9 mouse cellular contexts compared by ENCODE assay signal in the genomic region with DNA sequence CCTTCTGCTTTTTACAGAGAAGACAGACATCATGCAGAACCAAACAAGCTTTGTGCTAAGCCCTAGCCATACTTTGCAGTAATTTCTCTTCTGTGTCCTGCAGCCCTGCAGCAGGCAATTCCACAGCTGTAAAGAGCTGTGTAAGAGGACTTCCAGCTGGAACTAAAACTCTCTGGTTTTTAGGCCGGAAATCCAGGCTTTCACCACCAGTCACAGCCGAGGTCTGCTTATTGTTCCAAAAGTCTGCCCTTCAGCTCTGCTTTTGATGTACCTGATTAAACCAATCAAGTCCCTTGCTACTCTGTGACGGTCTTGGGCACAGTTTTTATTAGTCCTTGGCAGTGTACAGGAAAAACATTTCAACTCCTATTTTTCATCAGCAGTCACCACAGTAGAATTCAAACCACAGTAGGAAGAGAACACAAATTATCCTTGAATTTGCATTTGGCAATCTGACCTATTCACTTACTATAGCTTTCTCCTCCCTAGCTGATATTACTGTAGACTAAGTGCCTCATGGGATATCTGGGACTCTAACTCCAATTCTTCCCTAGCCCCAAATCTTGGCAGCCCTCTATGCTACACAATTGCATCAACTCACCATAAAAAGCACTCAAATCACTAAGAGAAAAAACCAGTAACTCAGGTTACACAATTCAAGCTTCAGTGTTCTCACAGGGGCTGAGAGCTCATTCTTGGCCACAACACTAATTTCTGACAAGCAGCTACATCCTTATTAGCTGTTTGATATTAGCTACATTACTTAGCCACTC. TPM values are rescaled to one million over a fixed set of nuclear protein-coding genes. Genes with fewer than 3 reads are reported as not detected.
A peak's percentile ranks its signal among the peaks of the same experiment; 100 is the strongest.
DNase-seq lines count a peak whose midpoint lies in the region; ATAC-seq lines count a peak whose summit lies in the region.
"Had no signal": no experiment of that assay in that cellular context is flagged by ENCODE, and none has a peak within 500 bp of the region (broad histone marks: within the 10 kb centered on the region; RNA-seq: fewer than 3 reads in every experiment).

No protein-coding gene starts in this region.

- DNase-seq in neural tube, embryonic 10.5 days (ENCODE audit: extremely low spot score, low spot score): no peak
- peak; percentile 83 for DNase-seq in forelimb bud, embryonic 11.5 days (ENCODE audit: low read depth, low spot score)
- peak; percentile 64 for DNase-seq in limb, embryonic 10.5 days (ENCODE audit: low spot score)
- no peak for DNase-seq in frontal cortex, postnatal 36 days (ENCODE audit: low spot score in 2 of 2)
- no peak for DNase-seq in gastrocnemius, postnatal 25 days
- DNase-seq: gastrocnemius, postnatal 10 days had no signal

- no peaks in the 10 kb centered on the region for H3K9me3 ChIP-seq in neural tube, embryonic 13.5 days
- H3K9me3 ChIP-seq in limb, embryonic 10.5 days (replicated peaks): no peaks in the 10 kb centered on the region
- no peaks in the 10 kb centered on the region for H3K9me3 ChIP-seq in stomach, embryonic 15.5 days
- H3K9me3 ChIP-seq in forebrain, embryonic 12.5 days: no peaks in the 10 kb centered on the region

- H3K4me3 ChIP-seq in neural tube, embryonic 13.5 days: no peak overlapping the region
- H3K4me3 ChIP-seq in limb, embryonic 10.5 days: peak overlapping the region; percentile 58
- no peak overlapping the region for H3K4me3 ChIP-seq in stomach, embryonic 15.5 days (replicated peaks)
- H3K4me3 ChIP-seq in forebrain, embryonic 12.5 days (replicated peaks): no peak overlapping the region

- no peak for ATAC-seq in neural tube, embryonic 13.5 days (ENCODE audit: low read depth)
- peak; percentile 40; the same call in 1 of the 2 replicates for ATAC-seq in stomach, embryonic 15.5 days (ENCODE audit: insufficient read depth, low FRiP score, low read depth)
- no peak for ATAC-seq in forebrain, embryonic 12.5 days (ENCODE audit: low FRiP score)

- WGBS in neural tube, embryonic 13.5 days: 40% methylated on average over 3 of the region's 3 CpGs
- WGBS in limb, embryonic 10.5 days: 11% methylated on average over 3 of the region's 3 CpGs
- 14% methylated on average over 3 of the region's 3 CpGs for WGBS in stomach, embryonic 15.5 days
- WGBS in forebrain, embryonic 12.5 days: 35% methylated on average over 3 of the region's 3 CpGs

- H3K4me1 ChIP-seq in neural tube, embryonic 13.5 days (replicated peaks): peaks cover 50% of the 10 kb centered on the region
- H3K4me1 ChIP-seq in limb, embryonic 10.5 days: peaks cover 44% of the 10 kb centered on the region
- peaks cover 22% of the 10 kb centered on the region; the same call in 1 of the 2 replicates for H3K4me1 ChIP-seq in stomach, embryonic 15.5 days
- H3K4me1 ChIP-seq in forebrain, embryonic 12.5 days: peaks cover 32% of the 10 kb centered on the region

- 0 out of 2 replicates have a peak overlapping the region, but pooled peaks have one; percentile 31 for H3K9ac ChIP-seq in neural tube, embryonic 13.5 days
- H3K9ac ChIP-seq in stomach, embryonic 15.5 days: no peak overlapping the region
- no peak overlapping the region for H3K9ac ChIP-seq in forebrain, embryonic 12.5 days

- no peak overlapping the region for H3K4me2 ChIP-seq in neural tube, embryonic 13.5 days
- H3K4me2 ChIP-seq in stomach, embryonic 15.5 days: peak overlapping the region; percentile 37; the same call in 1 of the 2 replicates
- no peak overlapping the region for H3K4me2 ChIP-seq in forebrain, embryonic 12.5 days

- no peaks in the 10 kb centered on the region for H3K27me3 ChIP-seq in neural tube, embryonic 13.5 days
- H3K27me3 ChIP-seq in limb, embryonic 10.5 days (ENCODE audit: low read depth, poor library complexity, severe bottlenecking): no peaks in the 10 kb centered on the region
- H3K27me3 ChIP-seq in stomach, embryonic 15.5 days (replicated peaks): no peaks in the 10 kb centered on the region
- H3K27me3 ChIP-seq in forebrain, embryonic 12.5 days: no peaks in the 10 kb centered on the region

- H3K27ac ChIP-seq in neural tube, embryonic 13.5 days (replicated peaks): peak overlapping the region; percentile 49; the same call in 1 of the 2 replicates
- peak overlapping the region; percentile 91 for H3K27ac ChIP-seq in limb, embryonic 10.5 days
- peak overlapping the region; percentile 71 for H3K27ac ChIP-seq in stomach, embryonic 15.5 days
- no peak overlapping the region; the same call in 1 of the 2 replicates for H3K27ac ChIP-seq in forebrain, embryonic 12.5 days

- no peaks in the 10 kb centered on the region for H3K36me3 ChIP-seq in neural tube, embryonic 13.5 days
- H3K36me3 ChIP-seq in limb, embryonic 10.5 days: peaks cover 7% of the 10 kb centered on the region; the same call in 1 of the 2 replicates
- no peaks in the 10 kb centered on the region for H3K36me3 ChIP-seq in stomach, embryonic 15.5 days
- H3K36me3 ChIP-seq in forebrain, embryonic 12.5 days (replicated peaks): no peaks in the 10 kb centered on the region

RNA-seq across cellular contexts. Expression of a gene that starts 14.2 kb away (rescaled TPM):
- 86.6 and 90.8 TPM in 2 replicates for polyA plus RNA-seq in neural tube, embryonic 13.5 days (2015; fragmentation: Nextera tagmentation; extraction: Ambion mirVana)
- polyA plus RNA-seq in limb, embryonic 10.5 days (2016; fragmentation: Nextera tagmentation; extraction: Ambion mirVana): 129 TPM in 2 replicates
- 76.4 and 88.0 TPM in 2 replicates for polyA plus RNA-seq in stomach, embryonic 15.5 days (2015; fragmentation: Nextera tagmentation; extraction: Ambion mirVana)
- 110 and 117 TPM in 2 replicates for polyA plus RNA-seq in forebrain, embryonic 12.5 days (2016; fragmentation: Nextera tagmentation; extraction: Ambion mirVana)
- total RNA-seq in gastrocnemius, postnatal 25 days (2021): 10 to 100 TPM; 39.3 to 43.5 TPM

RNA-seq across cellular contexts. Expression of a gene that starts 37.4 kb away (rescaled TPM):
- polyA plus RNA-seq in neural tube, embryonic 13.5 days (2015; fragmentation: Nextera tagmentation; extraction: Ambion mirVana): 16.1 and 18.8 TPM in 2 replicates
- 0.24 and 0.39 TPM in 2 replicates for polyA plus RNA-seq in limb, embryonic 10.5 days (2016; fragmentation: Nextera tagmentation; extraction: Ambion mirVana)
- polyA plus RNA-seq in stomach, embryonic 15.5 days (2015; fragmentation: Nextera tagmentation; extraction: Ambion mirVana): 1.3 and 1.5 TPM in 2 replicates
- polyA plus RNA-seq in forebrain, embryonic 12.5 days (2016; fragmentation: Nextera tagmentation; extraction: Ambion mirVana): 6.2 and 7.3 TPM in 2 replicates
- under 1 TPM in 1 of 2 experiments, not detected in 1; 0.03 TPM for total RNA-seq in gastrocnemius, postnatal 25 days (2021)

Comparison
In these comparisons a context has a peak if more than half of its experiments do, and no peak if none do; other contexts are left out.
1. DNase-seq: peak in forelimb bud, embryonic 11.5 days (single experiment) and limb, embryonic 10.5 days (single experiment); none in neural tube, embryonic 10.5 days (single experiment), frontal cortex, postnatal 36 days (0 of 2) and gastrocnemius, postnatal 25 days (single experiment).